Mouse (Mus musculus): ENCODE data around the gene Adgrv1. TPM values are rescaled to one million over a fixed set of nuclear protein-coding genes. Genes with fewer than 3 reads are reported as not detected.
"Not testable (repeated sequence)": the region's sequence is repeated elsewhere in the genome, so short reads cannot be mapped to it uniquely, and the experiment has no call there.

Gene Adgrv1
- polyA plus RNA-seq, 2 experiments: 0.08 to 0.24 TPM

- TF ChIP-seq CTCF (IDR thresholded peaks at IDR 0.05; ENCODE audit: low read depth) (no peak), EP300 (IDR thresholded peaks at IDR 0.05; ENCODE audit: low read depth) (no peak)
- Histone ChIP-seq H3K4me1 (replicated peaks; ENCODE audit: control insufficient read depth in 2 of 2, insufficient read depth in 2 of 2, low read length in 1 of 2) (peaks cover 37 to 42% of the 10 kb centered on the region in 2 experiments), H3K27ac (no peak overlapping the region), H3K4me3 (ENCODE audit: insufficient read depth in 1 of 2, low read depth in 2 of 2, low read length in 2 of 2) (no peak overlapping the region), H3K27me3 (ENCODE audit: control insufficient read depth, insufficient read depth, low read length) (no peaks in the 10 kb centered on the region), H3K9ac (replicated peaks) (no peak overlapping the region), H3K36me3 (replicated peaks; ENCODE audit: control insufficient read depth, insufficient read depth, low read depth) (no peaks in the 10 kb centered on the region), H3K9me3 (ENCODE audit: control insufficient read depth, low read length) (no peaks in the 10 kb centered on the region), H3K4me2 (ENCODE audit: low read depth) (no peak overlapping the region)
- ATAC-seq (ENCODE audit: insufficient read depth) (no peak), DNase-seq (ENCODE audit: low read depth in 3 of 3, low spot score in 3 of 3) (no peak)
- 43% methylated on average over 6 of the region's 6 CpGs for WGBS (ENCODE audit: insufficient replicate concordance)
These were observed 7.9 kb upstream of the Adgrv1 start for GRCm38 (mm10) chr13:81640881-81641280.

- no peak for TF ChIP-seq EP300 (IDR thresholded peaks at IDR 0.05; ENCODE audit: low read depth)
- TF ChIP-seq CTCF (IDR thresholded peaks at IDR 0.05; ENCODE audit: low read depth): no peak
- ATAC-seq (ENCODE audit: insufficient read depth) (no peak), DNase-seq (ENCODE audit: low read depth in 3 of 3, low spot score in 3 of 3) (no peak)
- Histone ChIP-seq H3K9me3 (ENCODE audit: control insufficient read depth, low read length) (no peaks in the 10 kb centered on the region), H3K27ac (no peak overlapping the region), H3K4me1 (replicated peaks; ENCODE audit: control insufficient read depth in 2 of 2, insufficient read depth in 2 of 2, low read length in 1 of 2) (peaks cover 27 to 32% of the 10 kb centered on the region in 2 experiments), H3K4me2 (ENCODE audit: low read depth) (no peak overlapping the region), H3K4me3 (ENCODE audit: insufficient read depth in 1 of 2, low read depth in 2 of 2, low read length in 2 of 2) (no peak overlapping the region), H3K9ac (replicated peaks) (no peak overlapping the region), H3K36me3 (replicated peaks; ENCODE audit: control insufficient read depth, insufficient read depth, low read depth) (no peaks in the 10 kb centered on the region), H3K27me3 (ENCODE audit: control insufficient read depth, insufficient read depth, low read length) (peaks cover 6% of the 10 kb centered on the region)
- WGBS (ENCODE audit: insufficient replicate concordance): 40% methylated on average over 4 of the region's 4 CpGs
These were observed 6.7 kb upstream of the Adgrv1 start for GRCm38 (mm10) chr13:81639624-81640023.

GRCm38 (mm10) chr13:81630566-81630965, 2.4 kb downstream of the Adgrv1 start:
- TF ChIP-seq CTCF (IDR thresholded peaks at IDR 0.05; ENCODE audit: low read depth) (no peak), EP300 (IDR thresholded peaks at IDR 0.05; ENCODE audit: low read depth) (no peak)
- ATAC-seq (ENCODE audit: insufficient read depth) (no peak), DNase-seq (ENCODE audit: low read depth in 3 of 3, low spot score in 3 of 3) (no peak)
- WGBS (ENCODE audit: insufficient replicate concordance): 65% methylated on average over 5 of the region's 5 CpGs
- Histone ChIP-seq H3K4me2 (ENCODE audit: low read depth) (no peak overlapping the region), H3K36me3 (replicated peaks; ENCODE audit: control insufficient read depth, insufficient read depth, low read depth) (no peaks in the 10 kb centered on the region), H3K27ac (no peak overlapping the region), H3K9me3 (ENCODE audit: control insufficient read depth, low read length) (no peaks in the 10 kb centered on the region), H3K4me1 (replicated peaks; ENCODE audit: control insufficient read depth in 2 of 2, insufficient read depth in 2 of 2, low read length in 1 of 2) (no peaks in the 10 kb centered on the region), H3K4me3 (ENCODE audit: insufficient read depth in 1 of 2, low read depth in 2 of 2, low read length in 2 of 2) (no peak overlapping the region), H3K9ac (replicated peaks) (no peak overlapping the region), H3K27me3 (ENCODE audit: control insufficient read depth, insufficient read depth, low read length) (peaks cover 49% of the 10 kb centered on the region)

- no peak overlapping the region for H3K9ac ChIP-seq (replicated peaks)
- H3K27ac ChIP-seq: no peak overlapping the region
- H3K4me2 ChIP-seq (ENCODE audit: low read depth): no peak overlapping the region
- DNase-seq (ENCODE audit: low read depth in 3 of 3, low spot score in 3 of 3) (no peak), ATAC-seq (ENCODE audit: insufficient read depth) (no peak)
- H3K27me3 ChIP-seq (ENCODE audit: control insufficient read depth, insufficient read depth, low read length): peaks cover 40% of the 10 kb centered on the region
- TF ChIP-seq CTCF (IDR thresholded peaks at IDR 0.05; ENCODE audit: low read depth): no peak
- no peak for TF ChIP-seq EP300 (IDR thresholded peaks at IDR 0.05; ENCODE audit: low read depth)
- H3K4me1 ChIP-seq (replicated peaks; ENCODE audit: control insufficient read depth in 2 of 2, insufficient read depth in 2 of 2, low read length in 1 of 2): no peaks in the 10 kb centered on the region
- 49% methylated on average over 3 of the region's 3 CpGs for WGBS (ENCODE audit: insufficient replicate concordance)
- no peaks in the 10 kb centered on the region for H3K9me3 ChIP-seq (ENCODE audit: control insufficient read depth, low read length)
- no peaks in the 10 kb centered on the region for H3K36me3 ChIP-seq (replicated peaks; ENCODE audit: control insufficient read depth, insufficient read depth, low read depth)
- no peak overlapping the region for H3K4me3 ChIP-seq (ENCODE audit: insufficient read depth in 1 of 2, low read depth in 2 of 2, low read length in 2 of 2)
These were observed 3.6 kb downstream of the Adgrv1 start for GRCm38 (mm10) chr13:81629395-81629794.

GRCm38 (mm10) chr13:81628631-81629190, 4.2 kb downstream of the Adgrv1 start:
- H3K4me1 ChIP-seq (replicated peaks; ENCODE audit: control insufficient read depth in 2 of 2, insufficient read depth in 2 of 2, low read length in 1 of 2): no peaks in the 10 kb centered on the region
- H3K36me3 ChIP-seq (replicated peaks; ENCODE audit: control insufficient read depth, insufficient read depth, low read depth): no peaks in the 10 kb centered on the region
- DNase-seq (ENCODE audit: low read depth in 3 of 3, low spot score in 3 of 3): no peak
- H3K9me3 ChIP-seq (ENCODE audit: control insufficient read depth, low read length): no peaks in the 10 kb centered on the region
- no peak for ATAC-seq (ENCODE audit: insufficient read depth)
- H3K4me3 ChIP-seq (ENCODE audit: insufficient read depth in 1 of 2, low read depth in 2 of 2, low read length in 2 of 2): no peak overlapping the region
- H3K27me3 ChIP-seq (ENCODE audit: control insufficient read depth, insufficient read depth, low read length): peaks cover 33% of the 10 kb centered on the region
- no peak for TF ChIP-seq EP300 (IDR thresholded peaks at IDR 0.05; ENCODE audit: low read depth)
- TF ChIP-seq CTCF (IDR thresholded peaks at IDR 0.05; ENCODE audit: low read depth): no peak
- H3K9ac ChIP-seq (replicated peaks): no peak overlapping the region
- H3K27ac ChIP-seq: no peak overlapping the region
- H3K4me2 ChIP-seq (ENCODE audit: low read depth): no peak overlapping the region
- WGBS (ENCODE audit: insufficient replicate concordance): 35% methylated on average over 2 of the region's 2 CpGs

GRCm38 (mm10) chr13:81627861-81628260, 5.1 kb downstream of the Adgrv1 start:
- H3K27me3 ChIP-seq (ENCODE audit: control insufficient read depth, insufficient read depth, low read length): peaks cover 25% of the 10 kb centered on the region
- WGBS (ENCODE audit: insufficient replicate concordance): 70% methylated on average over 1 of the region's 1 CpGs
- not testable (repeated sequence) for DNase-seq (ENCODE audit: low read depth in 3 of 3, low spot score in 3 of 3); H3K36me3 ChIP-seq (replicated peaks; ENCODE audit: control insufficient read depth, insufficient read depth, low read depth); ATAC-seq (ENCODE audit: insufficient read depth); H3K4me1 ChIP-seq (replicated peaks; ENCODE audit: control insufficient read depth in 2 of 2, insufficient read depth in 2 of 2, low read length in 1 of 2); H3K27ac ChIP-seq; H3K9me3 ChIP-seq (ENCODE audit: control insufficient read depth, low read length); H3K4me2 ChIP-seq (ENCODE audit: low read depth); H3K9ac ChIP-seq (replicated peaks); H3K4me3 ChIP-seq (ENCODE audit: insufficient read depth in 1 of 2, low read depth in 2 of 2, low read length in 2 of 2)
